14 mouse cellular contexts compared by ENCODE assay signal in the genomic region with DNA sequence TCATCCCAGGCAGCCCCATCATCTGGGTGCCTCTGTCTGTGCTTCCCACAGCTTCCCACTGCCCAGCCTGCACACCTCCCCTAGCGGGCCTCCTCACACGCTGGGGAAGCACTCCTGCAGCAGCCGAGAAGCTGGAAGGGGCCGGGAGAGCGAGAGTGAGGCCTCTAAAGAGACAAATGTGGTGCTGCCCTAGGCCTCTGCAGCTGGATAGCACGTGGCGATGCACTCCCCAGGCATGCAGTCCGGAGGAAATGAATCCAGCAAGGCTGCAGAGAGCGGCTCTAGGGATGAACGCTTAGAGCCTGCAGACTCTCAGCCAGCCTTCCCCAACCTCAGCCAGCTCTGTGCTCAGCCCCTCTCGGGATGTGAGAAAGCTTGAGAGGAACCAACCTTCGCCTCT. TPM values are rescaled to one million over a fixed set of nuclear protein-coding genes. Genes with fewer than 3 reads are reported as not detected.
DNase-seq lines count a peak whose midpoint lies in the region; ATAC-seq lines count a peak whose summit lies in the region.
"Had no signal": no experiment of that assay in that cellular context is flagged by ENCODE, and none has a peak within 500 bp of the region (broad histone marks: within the 10 kb centered on the region; RNA-seq: fewer than 3 reads in every experiment).

No protein-coding gene starts in this region.

- no peak overlapping the region for H3K27ac ChIP-seq in kidney, embryonic 14.5 days (ENCODE audit: low read depth, low read length)
- peak overlapping the region; percentile 67 for H3K27ac ChIP-seq in embryonic facial prominence, embryonic 12.5 days
- H3K27ac ChIP-seq in limb, embryonic 13.5 days = peak overlapping the region; percentile 81
- H3K27ac ChIP-seq: forebrain, embryonic 12.5 days; kidney, postnatal 0 days; midbrain, embryonic 13.5 days had no signal

- WGBS in kidney, embryonic 14.5 days = 17% methylated on average over 12 of the region's 12 CpGs
- 16% methylated on average over 12 of the region's 12 CpGs for WGBS in embryonic facial prominence, embryonic 12.5 days
- WGBS in limb, embryonic 13.5 days = 8% methylated on average over 12 of the region's 12 CpGs

- 0 out of 2 replicates have a peak, but pooled peaks have one; percentile 27 for ATAC-seq in frontal cortex, adult (ENCODE audit: low TSS enrichment)
- ATAC-seq in kidney, embryonic 14.5 days (ENCODE audit: low FRiP score, low TSS enrichment) = 0 out of 2 replicates have a peak, but pooled peaks have one; percentile 22
- peak; percentile 50; the same call in 1 of the 2 replicates for ATAC-seq in embryonic facial prominence, embryonic 12.5 days (ENCODE audit: insufficient number of reproducible peaks, insufficient read depth, low FRiP score, low TSS enrichment)
- peak; percentile 63 for ATAC-seq in limb, embryonic 13.5 days (ENCODE audit: low FRiP score, low read depth)
- ATAC-seq: midbrain, embryonic 13.5 days had no signal

- no peak for DNase-seq in frontal cortex, adult 2 months (ENCODE audit: extremely low spot score in 1 of 2, low spot score in 1 of 2)
- DNase-seq in kidney, postnatal 25 days = no peak
- DNase-seq in cerebellum, adult 9-10 months = no peak
- no peak for DNase-seq in cerebellum, postnatal 14 days
- DNase-seq: cerebellum, postnatal 36 days; lung, adult 18-20 months; right cerebral cortex, postnatal 4 days had no signal

- H3K4me2 ChIP-seq in kidney, embryonic 14.5 days (replicated peaks; ENCODE audit: low read depth, low read length) = no peak overlapping the region
- no peak overlapping the region for H3K4me2 ChIP-seq in embryonic facial prominence, embryonic 12.5 days (replicated peaks)
- 0 out of 2 replicates have a peak overlapping the region, but pooled peaks have one; percentile 12 for H3K4me2 ChIP-seq in limb, embryonic 13.5 days (replicated peaks)
- H3K4me2 ChIP-seq: forebrain, embryonic 12.5 days; midbrain, embryonic 13.5 days had no signal

- H3K9ac ChIP-seq in kidney, embryonic 14.5 days (ENCODE audit: low read depth, low read length) = no peak overlapping the region
- 0 out of 2 replicates have a peak overlapping the region, but pooled peaks have one; percentile 12 for H3K9ac ChIP-seq in embryonic facial prominence, embryonic 12.5 days
- peak overlapping the region; percentile 50; the same call in 1 of the 2 replicates for H3K9ac ChIP-seq in limb, embryonic 13.5 days
- H3K9ac ChIP-seq: forebrain, embryonic 12.5 days; midbrain, embryonic 13.5 days had no signal

- no peak overlapping the region for H3K4me3 ChIP-seq in kidney, embryonic 14.5 days (ENCODE audit: low read length)
- H3K4me3 ChIP-seq in embryonic facial prominence, embryonic 12.5 days = no peak overlapping the region
- no peak overlapping the region for H3K4me3 ChIP-seq in limb, embryonic 13.5 days
- H3K4me3 ChIP-seq: forebrain, embryonic 12.5 days; midbrain, embryonic 13.5 days had no signal

- no peaks in the 10 kb centered on the region for H3K36me3 ChIP-seq in kidney, embryonic 14.5 days (ENCODE audit: control insufficient read depth, insufficient read depth, low read length)
- no peaks in the 10 kb centered on the region for H3K36me3 ChIP-seq in embryonic facial prominence, embryonic 12.5 days
- H3K36me3 ChIP-seq in limb, embryonic 13.5 days = no peaks in the 10 kb centered on the region
- H3K36me3 ChIP-seq: forebrain, embryonic 12.5 days; midbrain, embryonic 13.5 days had no signal

- H3K4me1 ChIP-seq in kidney, embryonic 14.5 days (ENCODE audit: control insufficient read depth, insufficient read depth, low read length) = peaks cover 22% of the 10 kb centered on the region
- peaks cover 58% of the 10 kb centered on the region for H3K4me1 ChIP-seq in embryonic facial prominence, embryonic 12.5 days
- H3K4me1 ChIP-seq in limb, embryonic 13.5 days = peaks cover 75% of the 10 kb centered on the region

- H3K27me3 ChIP-seq in kidney, embryonic 14.5 days (ENCODE audit: control insufficient read depth, insufficient read depth, low read length) = no peaks in the 10 kb centered on the region; the same call in 1 of the 2 replicates
- H3K27me3 ChIP-seq in embryonic facial prominence, embryonic 12.5 days = peaks cover 3% of the 10 kb centered on the region
- peaks cover 37% of the 10 kb centered on the region for H3K27me3 ChIP-seq in limb, embryonic 13.5 days

- no peaks in the 10 kb centered on the region for H3K9me3 ChIP-seq in kidney, embryonic 14.5 days (ENCODE audit: control insufficient read depth, low read length)
- no peaks in the 10 kb centered on the region for H3K9me3 ChIP-seq in embryonic facial prominence, embryonic 12.5 days
- H3K9me3 ChIP-seq in limb, embryonic 13.5 days = no peaks in the 10 kb centered on the region
- H3K9me3 ChIP-seq: forebrain, embryonic 12.5 days; midbrain, embryonic 13.5 days had no signal

RNA-seq across cellular contexts. Expression of gene Wnt11, which starts 35.9 kb away (rescaled TPM):
- polyA plus RNA-seq in frontal cortex, adult 2 months (2012; rRNA removed) = 0.82 and 0.90 TPM in 2 replicates
- 41.6 and 45.3 TPM in 2 replicates for polyA plus RNA-seq in kidney, embryonic 14.5 days (2014; fragmentation: Nextera tagmentation; extraction: Ambion mirVana)
- 24.3 and 25.7 TPM in 2 replicates for polyA plus RNA-seq in embryonic facial prominence, embryonic 12.5 days (2016; fragmentation: Nextera tagmentation; extraction: Ambion mirVana)
- polyA plus RNA-seq in limb, embryonic 13.5 days (2015; fragmentation: Nextera tagmentation; extraction: Ambion mirVana) = 37.2 and 38.3 TPM in 2 replicates

Comparison
In these comparisons a context has a peak if more than half of its experiments do, and no peak if none do; other contexts are left out.
1. RNA of gene Wnt11, which starts 35.9 kb away (polyA plus RNA-seq): 41.6 to 45.3 TPM in kidney, embryonic 14.5 days, 37.2 to 38.3 TPM in limb, embryonic 13.5 days and 24.3 to 25.7 TPM in embryonic facial prominence, embryonic 12.5 days; 0.82 to 0.90 TPM in frontal cortex, adult 2 months; every median in the first group is over 10 times any median in the second.
2. Peak in every context shown above with its lines, with median percentiles within 50 percentile points of each other: ATAC-seq.